Mouse (Mus musculus): ENCODE data around the gene Chd9.

GRCm38 (mm10) chr8:90978720-90979119, 150.6 kb downstream of the Chd9 start:
- TF ChIP-seq CTCF (IDR thresholded peaks at IDR 0.05; ENCODE audit: borderline replicate concordance, insufficient read depth, low read depth, low read length) (no peak), POLR2A (IDR thresholded peaks at IDR 0.05; ENCODE audit: borderline replicate concordance, insufficient read depth, low read length) (no peak)

All from cerebellum, adult 2 months (tissue).